1 mouse cellular context compared by ENCODE assay signal in the genomic region with DNA sequence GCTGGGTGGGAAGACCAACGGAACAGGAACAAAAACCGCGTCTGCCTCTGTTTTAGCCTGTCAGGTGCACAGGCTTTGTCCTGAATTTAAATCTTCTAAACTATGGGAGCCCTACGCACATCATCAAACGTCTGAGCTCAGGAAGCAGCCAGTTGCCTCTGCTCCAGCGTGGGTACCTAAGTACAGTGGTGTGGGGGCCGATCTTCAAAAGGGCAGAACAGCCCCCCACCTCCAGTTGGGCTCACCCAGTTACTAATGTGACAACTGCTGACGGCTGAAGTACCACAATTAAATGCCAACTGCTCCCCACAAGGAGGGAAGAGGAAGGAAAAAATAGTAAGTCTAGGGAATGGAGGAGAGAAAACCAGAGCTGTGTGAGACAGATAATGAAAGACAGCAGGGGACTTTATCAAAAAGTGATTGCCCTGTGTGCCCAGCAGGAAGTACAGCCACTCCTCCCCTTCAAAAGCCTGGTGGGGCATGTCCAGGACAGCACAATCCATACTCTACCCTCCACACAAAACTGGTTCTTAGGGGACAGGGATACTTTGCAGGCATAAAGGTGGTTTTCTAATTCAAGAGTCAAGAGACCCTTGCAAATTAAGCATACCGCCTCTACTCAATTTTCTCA.
A peak's percentile ranks its signal among the peaks of the same experiment; 100 is the strongest.
TF ChIP-seq lines count a peak whose summit lies in the region.

No protein-coding gene starts in this region.

TF ChIP-seq in MEL, 35 proteins besides CTCF, POLR2A, EP300 and RAD21 (continued from another document):
- peak; percentile 44; the same call in 1 of the 2 replicates for TF ChIP-seq ELF1 (IDR thresholded peaks at IDR 0.05; ENCODE audit: low read depth, low read length)
- TF ChIP-seq ZKSCAN1 (IDR thresholded peaks at IDR 0.05; ENCODE audit: low read depth, low read length) = no peak
- 0 out of 2 replicates have a peak, but pooled peaks have one; percentile 24 for TF ChIP-seq MAZ (IDR thresholded peaks at IDR 0.05; ENCODE audit: low read depth, low read length)
- no peak for TF ChIP-seq CHD1 (IDR thresholded peaks at IDR 0.05; ENCODE audit: low read depth, low read length)
- TF ChIP-seq HCFC1 (IDR thresholded peaks at IDR 0.05; ENCODE audit: low read depth, low read length) = no peak
- TF ChIP-seq UBTF (IDR thresholded peaks at IDR 0.05; ENCODE audit: borderline replicate concordance, insufficient read depth, low read depth, low read length) = no peak
- TF ChIP-seq ETS1 (IDR thresholded peaks at IDR 0.05; ENCODE audit: low read depth, low read length) = peak; percentile 73
- TF ChIP-seq JUND (IDR thresholded peaks at IDR 0.05; ENCODE audit: low read depth, low read length) = no peak
- peak; percentile 77 for TF ChIP-seq MXI1 (IDR thresholded peaks at IDR 0.05; ENCODE audit: low read depth, low read length)
- peak; percentile 46; the same call in 1 of the 2 replicates for TF ChIP-seq ZNF384 (IDR thresholded peaks at IDR 0.05; ENCODE audit: low read depth, low read length)
- no peak for TF ChIP-seq E2F4 (IDR thresholded peaks at IDR 0.05; ENCODE audit: borderline replicate concordance, low read depth, low read length)
- no peak for TF ChIP-seq MYB (IDR thresholded peaks at IDR 0.05; ENCODE audit: low read depth, low read length)
- TF ChIP-seq TBP (IDR thresholded peaks at IDR 0.05; ENCODE audit: low read depth, low read length) = no peak
- peak; percentile 84 for TF ChIP-seq RCOR1 (IDR thresholded peaks at IDR 0.05; ENCODE audit: low read depth, low read length)
- no peak for TF ChIP-seq KAT2A (conservative IDR thresholded peaks at IDR 0.05; ENCODE audit: low read depth, low read length)
- peak; percentile 81 for TF ChIP-seq TCF12 (IDR thresholded peaks at IDR 0.05; ENCODE audit: low read depth, low read length)
- peak; percentile 80 for TF ChIP-seq GATA1 (IDR thresholded peaks at IDR 0.05; ENCODE audit: low read depth, low read length)
- TF ChIP-seq ZMIZ1 (IDR thresholded peaks at IDR 0.05; ENCODE audit: low read depth, low read length) = no peak
- peak; percentile 79 for TF ChIP-seq SIN3A (IDR thresholded peaks at IDR 0.05; ENCODE audit: low read length)
